Mouse (Mus musculus): ENCODE measurements around the gene Pdia4.

DNA sequence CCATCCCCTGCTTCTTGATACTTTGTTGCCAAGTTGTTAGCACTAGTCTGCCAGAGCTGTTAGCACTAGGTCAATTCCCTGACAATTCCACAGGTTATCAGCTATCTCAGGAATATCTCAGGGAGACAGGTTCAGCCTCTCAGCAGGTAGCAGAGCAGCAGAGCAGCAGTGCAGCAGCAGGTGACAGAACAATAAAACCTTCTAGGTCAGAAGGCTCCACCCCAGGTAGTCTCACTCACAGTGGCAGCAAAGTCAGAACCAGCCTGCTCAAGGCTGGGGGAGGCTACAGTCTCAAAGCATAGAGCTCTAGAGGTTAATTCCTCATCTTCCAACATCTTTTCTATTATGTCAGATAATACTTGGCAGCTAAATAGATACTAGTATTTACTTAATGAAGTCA, 32.5 kb upstream of the Pdia4 start:
- TF ChIP-seq MAX (IDR thresholded peaks at IDR 0.05) (no peak), CTCF (IDR thresholded peaks at IDR 0.05; ENCODE audit: control insufficient read depth, insufficient read depth, insufficient read length) (no peak), MYOD1 (IDR thresholded peaks at IDR 0.05; ENCODE audit: control insufficient read depth, insufficient read length, low read depth) (no peak), CEBPB (IDR thresholded peaks at IDR 0.05; ENCODE audit: low read depth) (no peak)
